Mouse (Mus musculus): Measurements from ENCODE around the gene Stat5a. TPM values are rescaled to one million over a fixed set of nuclear protein-coding genes. Genes with fewer than 3 reads are reported as not detected.
A peak's percentile ranks its signal among the peaks of the same experiment; 100 is the strongest.

The Stat5a gene
- total RNA-seq (2021) (10 to 100 TPM; 27.0 to 38.0 TPM), polyA plus RNA-seq (2012; rRNA removed) (45.1 and 51.2 TPM in 2 replicates)
- long read RNA-seq, partial matches to known transcripts, result 26 of 38 reads
- long read RNA-seq, other reads (novel, unspliced or antisense), result 4 of 38 reads

- DNase-seq, result peak; percentile 94
Observed at GRCm38 (mm10) chr11:100858935-100859578, at the start of gene Stat5a. Stat5a (plus strand) TSS chr11:100859351.

GRCm38 (mm10) chr11:100810516-100810915 lies 48.6 kb upstream of the Stat5a start:
- DNase-seq, result no peak

- DNase-seq, result no peak
Observed at GRCm38 (mm10) chr11:100811132-100811531, 48.0 kb upstream of the Stat5a start.

- DNase-seq, result peak; percentile 73
Observed at GRCm38 (mm10) chr11:100814498-100814897, 44.7 kb upstream of the Stat5a start.

GRCm38 (mm10) chr11:100816342-100816741 lies 42.8 kb upstream of the Stat5a start:
- DNase-seq, result no peak

- peak; percentile 47 for DNase-seq
Observed at GRCm38 (mm10) chr11:100816801-100817200, 42.4 kb upstream of the Stat5a start.

- no peak for DNase-seq
Observed at GRCm38 (mm10) chr11:100817311-100817710, 41.8 kb upstream of the Stat5a start.

GRCm38 (mm10) chr11:100818359-100819012 lies 40.7 kb upstream of the Stat5a start:
- DNase-seq, result no peak

- DNase-seq, result no peak
Observed at GRCm38 (mm10) chr11:100819048-100819447, 40.1 kb upstream of the Stat5a start.

GRCm38 (mm10) chr11:100819626-100820025 lies 39.5 kb upstream of the Stat5a start:
- peak; percentile 56 for DNase-seq

GRCm38 (mm10) chr11:100820047-100820446 lies 39.1 kb upstream of the Stat5a start:
- no peak for DNase-seq

- DNase-seq, result no peak
Observed at GRCm38 (mm10) chr11:100821605-100822220, 37.4 kb upstream of the Stat5a start.

- DNase-seq, result peak; percentile 72
Observed at GRCm38 (mm10) chr11:100822365-100822764, 36.8 kb upstream of the Stat5a start.

GRCm38 (mm10) chr11:100823543-100824313 lies 35.4 kb upstream of the Stat5a start:
- no peak for DNase-seq

GRCm38 (mm10) chr11:100824496-100824895 lies 34.7 kb upstream of the Stat5a start:
- DNase-seq, result no peak

GRCm38 (mm10) chr11:100825451-100825850 lies 33.7 kb upstream of the Stat5a start:
- DNase-seq, result no peak

- no peak for DNase-seq
Observed at GRCm38 (mm10) chr11:100826161-100826866, 32.8 kb upstream of the Stat5a start.

- DNase-seq, result peak; percentile 60
Observed at GRCm38 (mm10) chr11:100828676-100829151, 30.4 kb upstream of the Stat5a start.

- peak; percentile 50 for DNase-seq
Observed at GRCm38 (mm10) chr11:100829691-100830090, 29.5 kb upstream of the Stat5a start.

GRCm38 (mm10) chr11:100831396-100831795 lies 27.8 kb upstream of the Stat5a start:
- no peak for DNase-seq

GRCm38 (mm10) chr11:100833466-100833865 lies 25.7 kb upstream of the Stat5a start:
- no peak for DNase-seq
